Mouse (Mus musculus): Measurements from ENCODE around the gene Ctbp2.

GRCm38 (mm10) chr7:133115886-133116285 is 8.3 kb downstream of the Ctbp2 start:
- TF ChIP-seq GATA1 (IDR thresholded peaks at IDR 0.05; ENCODE audit: low read length) (no peak), TAL1 (IDR thresholded peaks at IDR 0.05; ENCODE audit: low read length) (no peak)

Data from erythroblast, embryonic 14.5 days (primary cell).